Mouse (Mus musculus): Measurements from ENCODE around the gene Gstp1. TPM values are rescaled to one million over a fixed set of nuclear protein-coding genes. Genes with fewer than 3 reads are reported as not detected.

The Gstp1 gene
- total RNA-seq, 2 experiments from 2014 or later, result 263 to 285 TPM

GRCm38 (mm10) chr19:4001752-4002151 lies 36.0 kb downstream of the Gstp1 start:
- DNase-seq (ENCODE audit: low spot score in 2 of 2), result no peak

GRCm38 (mm10) chr19:4000949-4001525 lies 36.7 kb downstream of the Gstp1 start:
- DNase-seq (ENCODE audit: low spot score in 2 of 2), result no peak

GRCm38 (mm10) chr19:4000119-4000900 lies 37.5 kb downstream of the Gstp1 start, which contains the start of the genes Nudt8 and Gm49405:
Nudt8 (plus strand) TSS chr19:4000580.
Gm49405 (plus strand) TSS chr19:4000626.
- peak; percentile 95 to 96 for DNase-seq (ENCODE audit: low spot score in 2 of 2)

GRCm38 (mm10) chr19:3999121-3999730 lies 38.6 kb downstream of the Gstp1 start:
- no peak for DNase-seq (ENCODE audit: low spot score in 2 of 2)

- no peak for DNase-seq (ENCODE audit: low spot score in 2 of 2)
These were observed 39.5 kb downstream of the Gstp1 start for GRCm38 (mm10) chr19:3998335-3998734.

GRCm38 (mm10) chr19:3997231-3997630 lies 40.6 kb downstream of the Gstp1 start:
- no peak for DNase-seq (ENCODE audit: low spot score in 2 of 2)

GRCm38 (mm10) chr19:3996747-3997146 lies 41.0 kb downstream of the Gstp1 start:
- DNase-seq (ENCODE audit: low spot score in 2 of 2), result no peak

- no peak for DNase-seq (ENCODE audit: low spot score in 2 of 2)
These were observed 41.7 kb downstream of the Gstp1 start for GRCm38 (mm10) chr19:3996106-3996505.

GRCm38 (mm10) chr19:3995505-3995904 lies 42.3 kb downstream of the Gstp1 start:
- DNase-seq (ENCODE audit: low spot score in 2 of 2), result no peak

GRCm38 (mm10) chr19:3994932-3995331 lies 42.9 kb downstream of the Gstp1 start:
- no peak for DNase-seq (ENCODE audit: low spot score in 2 of 2)

GRCm38 (mm10) chr19:3992416-3992815 lies 45.4 kb downstream of the Gstp1 start, which contains the start of gene Tbx10:
Tbx10 (plus strand) TSS chr19:3992752.
- DNase-seq (ENCODE audit: low spot score in 2 of 2), result no peak

GRCm38 (mm10) chr19:3991966-3992365 lies 45.8 kb downstream of the Gstp1 start:
- DNase-seq (ENCODE audit: low spot score in 2 of 2), result no peak

- DNase-seq (ENCODE audit: low spot score in 2 of 2), result no peak
These were observed 46.2 kb downstream of the Gstp1 start for GRCm38 (mm10) chr19:3991562-3991961.

- no peak for DNase-seq (ENCODE audit: low spot score in 2 of 2)
These were observed 47.0 kb downstream of the Gstp1 start for GRCm38 (mm10) chr19:3990804-3991203.

GRCm38 (mm10) chr19:3988750-3989149 lies 49.0 kb downstream of the Gstp1 start:
- no peak for DNase-seq (ENCODE audit: low spot score in 2 of 2)

GRCm38 (mm10) chr19:3988066-3988465 lies 49.7 kb downstream of the Gstp1 start:
- DNase-seq (ENCODE audit: low spot score in 2 of 2), result no peak

- peak; percentile 37 to 60 for DNase-seq (ENCODE audit: low spot score in 2 of 2)
These were observed 51.5 kb downstream of the Gstp1 start, which contains the start of gene Acy3 for GRCm38 (mm10) chr19:3986334-3986733. Acy3 (plus strand) TSS chr19:3986570.

Other genes with a start within 250 kb of the Gstp1 start
- 100 to 1,000 TPM in 1 of 2 experiments, 10 to 100 TPM in 1; 98.1 to 104 TPM for gene Chka, start 186.2 kb downstream of the Gstp1 start, total RNA-seq (2021)
- 10 to 100 TPM; 19.1 to 26.0 TPM for gene Tcirg1, start 130.9 kb downstream of the Gstp1 start, total RNA-seq (2021)
- 100 to 1,000 TPM; 134 to 139 TPM for gene Ndufs8, start 125.2 kb downstream of the Gstp1 start, total RNA-seq (2021)
- gene Aldh3b1, start 108.2 kb downstream of the Gstp1 start, total RNA-seq (2021), result 1 to 10 TPM; 1.3 to 1.7 TPM
- gene Unc93b1, start 102.8 kb downstream of the Gstp1 start, total RNA-seq (2021), result 10 to 100 TPM; 13.9 to 20.7 TPM
- not detected for gene Aldh3b3, start 79.3 kb downstream of the Gstp1 start, total RNA-seq (2021)
- gene Aldh3b2, start 65.7 kb downstream of the Gstp1 start, total RNA-seq (2021), result 1 to 10 TPM; 1.3 to 1.4 TPM
- gene Acy3, start 51.4 kb downstream of the Gstp1 start, total RNA-seq (2021), result 1 to 10 TPM; 1.9 to 2.2 TPM
- not detected for gene Tbx10, start 45.2 kb downstream of the Gstp1 start, total RNA-seq (2021)
- gene Nudt8, start 37.4 kb downstream of the Gstp1 start, total RNA-seq (2021), result 1 to 10 TPM; 9.0 to 9.4 TPM
- gene Gm49405, start 37.4 kb downstream of the Gstp1 start, total RNA-seq (2021), result 1 to 10 TPM; 1.7 TPM
- gene Doc2g, start 34.7 kb downstream of the Gstp1 start, total RNA-seq (2021), result 1 to 10 TPM; 2.9 to 3.3 TPM
- 100 to 1,000 TPM; 197 to 207 TPM for gene Ndufv1, start 25.2 kb downstream of the Gstp1 start, total RNA-seq (2021)
- gene Gstp2, start 8.0 kb upstream of the Gstp1 start, total RNA-seq (2021), result 10 to 100 TPM; 18.5 to 23.6 TPM
- not detected for gene Gstp3, start 21.6 kb upstream of the Gstp1 start, total RNA-seq (2021)
- gene Cabp2, start 43.6 kb upstream of the Gstp1 start, total RNA-seq (2021), result not detected
- gene Cdk2ap2, start 59.2 kb upstream of the Gstp1 start, total RNA-seq (2021), result 10 to 100 TPM; 21.5 to 23.6 TPM
- 100 to 1,000 TPM; 178 to 201 TPM for gene Pitpnm1, start 62.0 kb upstream of the Gstp1 start, total RNA-seq (2021)
- gene Aip, start 87.9 kb upstream of the Gstp1 start, total RNA-seq (2021), result 10 to 100 TPM; 74.6 to 76.5 TPM
- gene Gpr152, start 101.8 kb upstream of the Gstp1 start, total RNA-seq (2021), result not detected
- under 1 TPM in 1 of 2 experiments, not detected in 1; 0.30 TPM for gene Cabp4, start 106.0 kb upstream of the Gstp1 start, total RNA-seq (2021)
- 10 to 100 TPM; 82.0 to 88.5 TPM for gene Coro1b, start 110.6 kb upstream of the Gstp1 start, total RNA-seq (2021)
- 1 to 10 TPM; 1.3 to 2.5 TPM for gene Ptprcap, start 115.6 kb upstream of the Gstp1 start, total RNA-seq (2021)
- 10 to 100 TPM; 31.6 to 39.9 TPM for gene Rps6kb2, start 125.4 kb upstream of the Gstp1 start, total RNA-seq (2021)
- gene Carns1, start 137.5 kb upstream of the Gstp1 start, total RNA-seq (2021), result 1 to 10 TPM; 3.0 to 3.6 TPM
- gene Tbc1d10c, start 153.3 kb upstream of the Gstp1 start, total RNA-seq (2021), result 1 to 10 TPM; 1.6 to 2.1 TPM
- 100 to 1,000 TPM; 295 to 307 TPM for gene Ppp1ca, start 154.1 kb upstream of the Gstp1 start, total RNA-seq (2021)
- 1 to 10 TPM; 8.0 to 8.9 TPM for gene Rad9a, start 163.7 kb upstream of the Gstp1 start, total RNA-seq (2021)
- under 1 TPM; 0.36 to 0.75 TPM for gene Clcf1, start 176.3 kb upstream of the Gstp1 start, total RNA-seq (2021)
- gene AC109138.7, start 176.4 kb upstream of the Gstp1 start, total RNA-seq (2021), result not detected
- 10 to 100 TPM; 14.4 to 15.8 TPM for gene Pold4, start 193.9 kb upstream of the Gstp1 start, total RNA-seq (2021)
- gene Ssh3, start 231.2 kb upstream of the Gstp1 start, total RNA-seq (2021), result 10 to 100 TPM; 49.0 to 66.1 TPM
- gene Ankrd13d, start 245.2 kb upstream of the Gstp1 start, total RNA-seq (2021), result 10 to 100 TPM; 76.3 to 89.4 TPM